Mouse (Mus musculus): ENCODE results near the gene Gm42417. TPM values are rescaled to one million over a fixed set of nuclear protein-coding genes. Genes with fewer than 3 reads are reported as not detected.

The Gm42417 gene
- polyA plus RNA-seq, 1 experiment, result 0.05 TPM

GRCm38 (mm10) chr1:36546888-36547471 lies 7.8 kb upstream of the Gm42417 start, which contains the start of gene Ankrd39:
TSS of gene Ankrd39 (minus strand) at chr1:36547445.
- Histone ChIP-seq H3K36me3 (ENCODE audit: control insufficient read depth, insufficient read depth) (peaks cover 32% of the 10 kb centered on the region), H3K79me2 (ENCODE audit: control insufficient read depth, insufficient read depth) (peaks cover 33% of the 10 kb centered on the region), H3ac (ENCODE audit: control insufficient read depth, insufficient read length, low read depth) (peak within 1 kb of the TSS; percentile 80), H3K27me3 (ENCODE audit: control insufficient read depth, insufficient read depth, insufficient read length) (no peaks in the 10 kb centered on the region), H3K4me3 (ENCODE audit: insufficient read depth, poor library complexity, severe bottlenecking) (peak within 1 kb of the TSS; percentile 51), H3K79me3 (ENCODE audit: low read depth) (peaks cover 6% of the 10 kb centered on the region)
- peak; percentile 86 for TF ChIP-seq CTCF (IDR thresholded peaks at IDR 0.05; ENCODE audit: control insufficient read depth, insufficient read depth, insufficient read length)
- TF ChIP-seq USF1 (IDR thresholded peaks at IDR 0.05; ENCODE audit: low read depth), result no peak
- TF ChIP-seq MYOD1 (IDR thresholded peaks at IDR 0.05; ENCODE audit: control insufficient read depth, insufficient read length, low read depth), result no peak

GRCm38 (mm10) chr1:36545845-36546600 lies 6.8 kb upstream of the Gm42417 start:
- Histone ChIP-seq H3ac (ENCODE audit: control insufficient read depth, insufficient read length, low read depth) (peak overlapping the region; percentile 80), H3K79me3 (ENCODE audit: low read depth) (peaks cover 6% of the 10 kb centered on the region), H3K27me3 (ENCODE audit: control insufficient read depth, insufficient read depth, insufficient read length) (no peaks in the 10 kb centered on the region), H3K4me3 (ENCODE audit: insufficient read depth, poor library complexity, severe bottlenecking) (peak overlapping the region; percentile 51), H3K79me2 (ENCODE audit: control insufficient read depth, insufficient read depth) (peaks cover 33% of the 10 kb centered on the region), H3K36me3 (ENCODE audit: control insufficient read depth, insufficient read depth) (peaks cover 30% of the 10 kb centered on the region)
- TF ChIP-seq FOSL1 (IDR thresholded peaks at IDR 0.05; ENCODE audit: insufficient read depth, low read length, poor library complexity, severe bottlenecking) (no peak), MYOG (IDR thresholded peaks at IDR 0.05; ENCODE audit: control insufficient read depth, extremely low read depth, insufficient read length) (no peak), MAX (IDR thresholded peaks at IDR 0.05) (no peak), USF1 (IDR thresholded peaks at IDR 0.05; ENCODE audit: low read depth) (no peak), CTCF (IDR thresholded peaks at IDR 0.05; ENCODE audit: control insufficient read depth, insufficient read depth, insufficient read length) (no peak), CEBPB (IDR thresholded peaks at IDR 0.05; ENCODE audit: low read depth) (no peak), MYOD1 (IDR thresholded peaks at IDR 0.05; ENCODE audit: control insufficient read depth, insufficient read length, low read depth) (no peak)

- Histone ChIP-seq H3K27me3 (ENCODE audit: control insufficient read depth, insufficient read depth, insufficient read length) (no peaks in the 10 kb centered on the region), H3K79me3 (ENCODE audit: low read depth) (peaks cover 4% of the 10 kb centered on the region), H3K36me3 (ENCODE audit: control insufficient read depth, insufficient read depth) (peaks cover 24% of the 10 kb centered on the region), H3ac (ENCODE audit: control insufficient read depth, insufficient read length, low read depth) (no peak overlapping the region), H3K4me3 (ENCODE audit: insufficient read depth, poor library complexity, severe bottlenecking) (no peak overlapping the region), H3K79me2 (ENCODE audit: control insufficient read depth, insufficient read depth) (peaks cover 32% of the 10 kb centered on the region)
- TF ChIP-seq MAX (IDR thresholded peaks at IDR 0.05), result no peak
- no peak for TF ChIP-seq MYOG (IDR thresholded peaks at IDR 0.05; ENCODE audit: control insufficient read depth, extremely low read depth, insufficient read length)
- no peak for TF ChIP-seq MYOD1 (IDR thresholded peaks at IDR 0.05; ENCODE audit: control insufficient read depth, insufficient read length, low read depth)
- no peak for TF ChIP-seq FOSL1 (IDR thresholded peaks at IDR 0.05; ENCODE audit: insufficient read depth, low read length, poor library complexity, severe bottlenecking)
- no peak for TF ChIP-seq CTCF (IDR thresholded peaks at IDR 0.05; ENCODE audit: control insufficient read depth, insufficient read depth, insufficient read length)
- no peak for TF ChIP-seq USF1 (IDR thresholded peaks at IDR 0.05; ENCODE audit: low read depth)
- no peak for TF ChIP-seq CEBPB (IDR thresholded peaks at IDR 0.05; ENCODE audit: low read depth)
Observed at GRCm38 (mm10) chr1:36545382-36545781, 6.2 kb upstream of the Gm42417 start.

- TF ChIP-seq CEBPB (IDR thresholded peaks at IDR 0.05; ENCODE audit: low read depth) (no peak), MYOG (IDR thresholded peaks at IDR 0.05; ENCODE audit: control insufficient read depth, extremely low read depth, insufficient read length) (no peak), CTCF (IDR thresholded peaks at IDR 0.05; ENCODE audit: control insufficient read depth, insufficient read depth, insufficient read length) (no peak), FOSL1 (IDR thresholded peaks at IDR 0.05; ENCODE audit: insufficient read depth, low read length, poor library complexity, severe bottlenecking) (no peak)
- Histone ChIP-seq H3K4me3 (ENCODE audit: insufficient read depth, poor library complexity, severe bottlenecking) (no peak overlapping the region), H3ac (ENCODE audit: control insufficient read depth, insufficient read length, low read depth) (no peak overlapping the region), H3K79me2 (ENCODE audit: control insufficient read depth, insufficient read depth) (peaks cover 18% of the 10 kb centered on the region), H3K36me3 (ENCODE audit: control insufficient read depth, insufficient read depth) (peaks cover 8% of the 10 kb centered on the region), H3K79me3 (ENCODE audit: low read depth) (peaks cover 4% of the 10 kb centered on the region), H3K27me3 (ENCODE audit: control insufficient read depth, insufficient read depth, insufficient read length) (no peaks in the 10 kb centered on the region)
Observed at GRCm38 (mm10) chr1:36542925-36543324, 3.7 kb upstream of the Gm42417 start.

- peaks cover 18% of the 10 kb centered on the region for H3K79me2 ChIP-seq (ENCODE audit: control insufficient read depth, insufficient read depth)
- no peaks in the 10 kb centered on the region for H3K27me3 ChIP-seq (ENCODE audit: control insufficient read depth, insufficient read depth, insufficient read length)
- TF ChIP-seq MYOG (IDR thresholded peaks at IDR 0.05; ENCODE audit: control insufficient read depth, extremely low read depth, insufficient read length) (no peak), USF1 (IDR thresholded peaks at IDR 0.05; ENCODE audit: low read depth) (no peak), MYOD1 (IDR thresholded peaks at IDR 0.05; ENCODE audit: control insufficient read depth, insufficient read length, low read depth) (no peak)
- no peak overlapping the region for H3ac ChIP-seq (ENCODE audit: control insufficient read depth, insufficient read length, low read depth)
- no peak overlapping the region for H3K4me3 ChIP-seq (ENCODE audit: insufficient read depth, poor library complexity, severe bottlenecking)
- H3K79me3 ChIP-seq (ENCODE audit: low read depth), result peaks cover 4% of the 10 kb centered on the region
- peaks cover 8% of the 10 kb centered on the region for H3K36me3 ChIP-seq (ENCODE audit: control insufficient read depth, insufficient read depth)
Observed at GRCm38 (mm10) chr1:36541844-36542243, 2.6 kb upstream of the Gm42417 start.

- no peak for TF ChIP-seq MYOD1 (IDR thresholded peaks at IDR 0.05; ENCODE audit: control insufficient read depth, insufficient read length, low read depth)
- TF ChIP-seq FOSL1 (IDR thresholded peaks at IDR 0.05; ENCODE audit: insufficient read depth, low read length, poor library complexity, severe bottlenecking), result no peak
- no peak for TF ChIP-seq CEBPB (IDR thresholded peaks at IDR 0.05; ENCODE audit: low read depth)
- TF ChIP-seq USF1 (IDR thresholded peaks at IDR 0.05; ENCODE audit: low read depth), result no peak
- no peak for TF ChIP-seq CTCF (IDR thresholded peaks at IDR 0.05; ENCODE audit: control insufficient read depth, insufficient read depth, insufficient read length)
- TF ChIP-seq MAX (IDR thresholded peaks at IDR 0.05), result no peak
- no peak for TF ChIP-seq MYOG (IDR thresholded peaks at IDR 0.05; ENCODE audit: control insufficient read depth, extremely low read depth, insufficient read length)
- Histone ChIP-seq H3K36me3 (ENCODE audit: control insufficient read depth, insufficient read depth) (peaks cover 8% of the 10 kb centered on the region), H3K79me2 (ENCODE audit: control insufficient read depth, insufficient read depth) (peaks cover 8% of the 10 kb centered on the region), H3K79me3 (ENCODE audit: low read depth) (no peaks in the 10 kb centered on the region), H3ac (ENCODE audit: control insufficient read depth, insufficient read length, low read depth) (no peak overlapping the region), H3K4me3 (ENCODE audit: insufficient read depth, poor library complexity, severe bottlenecking) (no peak overlapping the region), H3K27me3 (ENCODE audit: control insufficient read depth, insufficient read depth, insufficient read length) (no peaks in the 10 kb centered on the region)
Observed at GRCm38 (mm10) chr1:36540807-36541206, 1.6 kb upstream of the Gm42417 start.
